Mouse (Mus musculus): Measurements from ENCODE around the gene Ifi209. TPM values are rescaled to one million over a fixed set of nuclear protein-coding genes. Genes with fewer than 3 reads are reported as not detected.
"Not testable (repeated sequence)": the region's sequence is repeated elsewhere in the genome, so short reads cannot be mapped to it uniquely, and the experiment has no call there.

Ifi209 gene
- 1.5 and 1.9 TPM in 2 replicates for polyA plus RNA-seq (2012; rRNA removed)

GRCm38 (mm10) chr1:173630622-173631021 lies at the start of gene Ifi209:
Ifi209 (plus strand) TSS chr1:173630917.
- not testable (repeated sequence) for DNase-seq (ENCODE audit: low spot score)

- DNase-seq (ENCODE audit: low spot score) = not testable (repeated sequence)
These were observed 41.0 kb upstream of the Ifi209 start for GRCm38 (mm10) chr1:173589698-173590097.

- not testable (repeated sequence) for DNase-seq (ENCODE audit: low spot score)
These were observed 31.8 kb upstream of the Ifi209 start, which contains the start of gene Ifi213 for GRCm38 (mm10) chr1:173598838-173599494. Ifi213 (minus strand) TSS chr1:173599274.

- not testable (repeated sequence) for DNase-seq (ENCODE audit: low spot score)
These were observed 20.4 kb upstream of the Ifi209 start for GRCm38 (mm10) chr1:173610291-173610690.

GRCm38 (mm10) chr1:173622216-173622615 lies 8.5 kb upstream of the Ifi209 start:
- DNase-seq (ENCODE audit: low spot score) = not testable (repeated sequence)

- no peak for DNase-seq (ENCODE audit: low spot score)
These were observed 6.7 kb upstream of the Ifi209 start for GRCm38 (mm10) chr1:173624052-173624451.

GRCm38 (mm10) chr1:173626686-173627085 lies 4.0 kb upstream of the Ifi209 start:
- DNase-seq (ENCODE audit: low spot score) = no peak

- DNase-seq (ENCODE audit: low spot score) = no peak
These were observed 3.4 kb downstream of the Ifi209 start for GRCm38 (mm10) chr1:173633969-173634645.

- DNase-seq (ENCODE audit: low spot score) = no peak
These were observed 14.7 kb downstream of the Ifi209 start for GRCm38 (mm10) chr1:173645393-173645792.

- no peak for DNase-seq (ENCODE audit: low spot score)
These were observed 27.3 kb downstream of the Ifi209 start for GRCm38 (mm10) chr1:173657973-173658372.

- DNase-seq (ENCODE audit: low spot score) = not testable (repeated sequence)
These were observed 42.9 kb downstream of the Ifi209 start, which contains the start of gene Ifi208 for GRCm38 (mm10) chr1:173673458-173674097. Ifi208 (plus strand) TSS chr1:173673675.

GRCm38 (mm10) chr1:173678605-173679004 lies 47.9 kb downstream of the Ifi209 start:
- not testable (repeated sequence) for DNase-seq (ENCODE audit: low spot score)

GRCm38 (mm10) chr1:173694270-173694669 lies 63.6 kb downstream of the Ifi209 start:
- DNase-seq (ENCODE audit: low spot score) = no peak

Other genes with a start within 250 kb of the Ifi209 start
- 0.65 and 1.1 TPM in 2 replicates for gene Ifi206, start 139.9 kb upstream of the Ifi209 start, polyA plus RNA-seq (2012; rRNA removed)
- gene Ifi214, start 95.0 kb upstream of the Ifi209 start, polyA plus RNA-seq (2012; rRNA removed) = 0.06 and 0.16 TPM in 2 replicates
- gene Ifi213, start 31.6 kb upstream of the Ifi209 start, polyA plus RNA-seq (2012; rRNA removed) = 3.0 and 3.2 TPM in 2 replicates
- gene Ifi208, start 42.8 kb downstream of the Ifi209 start, polyA plus RNA-seq (2012; rRNA removed) = 0.07 and 0.12 TPM in 2 replicates
- 9.0 and 11.8 TPM in 2 replicates for gene Ifi207, start 110.8 kb downstream of the Ifi209 start, polyA plus RNA-seq (2012; rRNA removed)
- gene Ifi204, start 136.0 kb downstream of the Ifi209 start, polyA plus RNA-seq (2012; rRNA removed) = 7.9 and 8.0 TPM in 2 replicates